Mouse (Mus musculus) embryo, embryonic 10.5 days (tissue): Measurements from ENCODE around the gene Klhl41.

Experiments used
- DNase-seq: peaks from one replicate; pipeline ENCODE4 v3.0.0-alpha.2; 2015; ENCODE audit warnings: low spot score

Klhl41 gene

DNA sequence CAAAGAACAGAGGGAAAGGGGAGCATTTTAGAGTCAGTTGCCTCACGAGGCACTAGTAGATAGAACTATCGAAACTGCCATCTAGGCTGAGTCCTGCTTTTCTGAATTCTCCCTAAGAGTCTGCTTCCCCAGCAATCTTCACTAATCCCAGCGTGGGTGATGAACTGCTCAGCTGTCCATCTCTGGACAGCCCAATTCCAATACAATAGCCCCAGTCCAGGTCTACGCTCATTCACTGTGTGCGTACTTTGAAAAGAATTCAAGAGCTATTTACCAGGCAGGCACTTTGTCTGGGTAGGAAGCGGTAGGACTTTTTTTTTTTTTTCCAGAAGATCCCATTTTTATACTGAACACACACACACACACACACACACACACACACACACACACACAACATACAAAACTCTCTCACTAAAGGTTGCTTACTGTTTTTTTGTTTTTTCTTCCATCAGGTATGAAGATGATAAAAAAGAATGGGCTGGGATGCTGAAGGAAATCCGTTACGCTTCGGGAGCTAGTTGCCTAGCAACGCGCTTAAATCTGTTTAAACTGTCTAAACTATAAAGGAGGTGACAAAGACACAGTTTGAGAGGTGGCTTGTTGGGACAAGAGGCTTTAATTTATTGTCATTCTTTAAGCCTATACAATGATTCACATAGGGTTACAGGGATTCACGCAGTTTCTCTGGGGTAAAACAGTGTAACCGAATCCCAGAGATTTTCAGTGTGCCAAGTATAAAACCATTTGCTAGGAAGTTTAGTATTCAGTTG lies 13.3 kb downstream of the Klhl41 start:
- DNase-seq = peak; percentile 76

- no peak for DNase-seq
These were observed 14.6 kb downstream of the Klhl41 start for GRCm38 (mm10) chr2:69684488-69684887.

GRCm38 (mm10) chr2:69690214-69690613 lies 20.3 kb downstream of the Klhl41 start:
- DNase-seq = no peak

DNA sequence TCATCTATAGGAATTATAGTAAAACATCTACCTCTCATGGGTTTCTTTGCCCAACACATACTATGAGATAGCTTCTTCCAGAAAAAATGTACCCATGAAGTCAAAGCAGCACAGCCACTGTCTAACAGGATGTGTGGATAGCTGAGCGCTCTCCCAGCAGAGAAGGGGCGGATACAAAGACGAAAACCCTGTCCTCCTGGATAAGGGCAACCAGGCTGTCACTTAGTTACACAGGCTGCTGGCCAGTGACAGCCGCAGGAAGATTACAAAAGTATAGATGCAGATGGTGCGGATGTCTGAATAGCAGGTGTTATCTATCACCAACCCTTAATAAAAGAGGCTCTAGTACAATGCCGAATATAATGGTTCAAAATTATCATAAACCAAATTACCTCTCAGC lies 20.9 kb downstream of the Klhl41 start:
- DNase-seq = no peak

- no peak for DNase-seq
These were observed 23.6 kb downstream of the Klhl41 start for GRCm38 (mm10) chr2:69693501-69693900.

DNA sequence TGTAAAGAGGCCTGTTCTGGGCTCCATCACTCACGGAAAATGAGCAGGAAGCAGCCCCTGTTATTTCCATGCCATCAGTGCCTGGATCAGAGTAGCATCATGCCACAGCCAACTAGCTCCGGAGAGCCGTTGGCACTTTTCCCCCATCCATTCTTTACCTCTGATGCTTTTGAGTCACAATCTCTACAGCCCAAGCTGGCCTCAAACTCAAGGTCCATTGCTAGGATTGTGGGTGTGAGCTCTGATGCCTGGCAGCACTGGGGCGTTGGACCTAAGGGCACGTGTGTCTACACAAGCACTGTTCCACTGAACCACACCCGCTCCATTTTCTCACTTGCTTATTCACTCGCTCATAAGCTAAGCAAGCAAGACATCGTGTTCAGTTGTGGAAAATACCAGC lies 30.5 kb downstream of the Klhl41 start:
- DNase-seq = no peak

GRCm38 (mm10) chr2:69712171-69712570 lies 42.3 kb downstream of the Klhl41 start:
- DNase-seq = no peak

DNA sequence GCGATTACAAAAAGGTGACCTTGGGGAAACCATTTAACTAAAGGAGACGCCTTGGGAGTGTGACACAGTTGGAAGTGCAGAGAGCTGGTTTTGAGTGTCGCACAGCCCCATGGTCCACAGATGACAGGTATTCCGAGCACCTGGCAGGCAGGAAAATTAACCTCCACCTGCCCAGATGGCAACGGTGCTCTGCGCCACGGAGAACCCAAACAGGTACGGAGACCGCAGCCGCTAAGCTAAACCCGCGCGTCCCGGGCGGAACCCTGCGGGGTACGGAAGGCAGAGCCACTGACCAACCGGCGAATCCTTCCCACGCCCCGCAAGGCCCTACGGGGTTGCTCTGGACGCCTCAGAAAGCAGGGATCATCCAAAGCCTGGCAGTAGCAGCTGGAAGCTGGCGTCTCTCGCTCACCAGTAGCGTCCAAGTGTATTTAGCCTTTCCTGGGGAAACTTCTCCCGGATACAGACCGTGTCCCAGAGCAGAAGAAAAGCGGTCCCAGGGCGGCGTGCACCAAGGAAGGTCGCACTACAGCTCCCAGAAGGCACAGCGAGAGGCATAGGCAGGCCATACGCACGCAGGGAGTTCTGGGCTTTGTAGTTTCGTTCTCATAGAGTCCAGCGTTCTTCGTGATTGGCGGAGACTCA lies 43.2 kb downstream of the Klhl41 start, which contains the start of gene Fastkd1:
Gene Fastkd1 (minus strand): TSS at position 536 of the 645 bp plus-strand sequence.
- peak; percentile 96 for DNase-seq

DNA sequence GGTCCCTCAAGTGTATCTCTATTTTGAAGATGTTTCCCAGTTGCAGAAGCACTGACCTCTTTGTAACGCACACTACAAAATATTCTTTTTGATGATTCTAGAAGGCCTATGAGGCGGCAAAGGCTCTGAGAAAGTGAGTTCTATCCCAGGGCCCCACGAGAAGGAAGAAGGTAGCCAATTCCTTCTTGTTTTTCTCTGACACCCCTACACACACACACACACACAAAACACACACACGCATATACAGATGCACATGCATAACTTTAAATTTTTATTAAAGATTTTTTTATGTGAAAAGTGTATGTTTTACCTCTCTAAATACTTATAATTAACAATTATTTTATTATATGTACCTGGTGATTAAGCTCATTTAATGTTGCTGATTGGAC lies 43.7 kb downstream of the Klhl41 start:
- DNase-seq = no peak

- DNase-seq = no peak
These were observed 44.2 kb downstream of the Klhl41 start for GRCm38 (mm10) chr2:69714126-69714525.

DNA sequence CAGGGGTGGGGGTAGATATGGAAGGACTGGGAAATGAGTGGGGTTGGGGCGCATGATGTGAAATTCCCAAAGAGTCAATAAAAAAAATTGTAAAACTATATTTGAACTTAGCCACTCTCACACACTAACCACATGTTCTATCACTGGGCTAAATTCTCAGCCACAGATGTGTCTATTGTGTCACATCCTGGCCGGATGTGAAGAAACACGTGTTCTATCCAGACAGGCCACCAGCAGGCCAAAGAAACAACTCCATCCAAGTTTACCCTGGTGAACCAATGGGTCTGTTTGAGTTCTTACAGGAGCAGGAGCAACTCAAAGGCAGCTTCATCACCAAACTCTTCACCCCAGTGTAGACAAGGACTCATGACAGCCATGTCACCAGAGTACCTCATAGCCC lies 46.6 kb downstream of the Klhl41 start:
- DNase-seq = no peak

GRCm38 (mm10) chr2:69719121-69719520 lies 49.2 kb downstream of the Klhl41 start:
- no peak for DNase-seq

GRCm38 (mm10) chr2:69722273-69722649 lies 52.3 kb downstream of the Klhl41 start, which contains the start of gene Ppig:
Gene Ppig (plus strand): TSS chr2:69722545.
- DNase-seq = no peak

DNA sequence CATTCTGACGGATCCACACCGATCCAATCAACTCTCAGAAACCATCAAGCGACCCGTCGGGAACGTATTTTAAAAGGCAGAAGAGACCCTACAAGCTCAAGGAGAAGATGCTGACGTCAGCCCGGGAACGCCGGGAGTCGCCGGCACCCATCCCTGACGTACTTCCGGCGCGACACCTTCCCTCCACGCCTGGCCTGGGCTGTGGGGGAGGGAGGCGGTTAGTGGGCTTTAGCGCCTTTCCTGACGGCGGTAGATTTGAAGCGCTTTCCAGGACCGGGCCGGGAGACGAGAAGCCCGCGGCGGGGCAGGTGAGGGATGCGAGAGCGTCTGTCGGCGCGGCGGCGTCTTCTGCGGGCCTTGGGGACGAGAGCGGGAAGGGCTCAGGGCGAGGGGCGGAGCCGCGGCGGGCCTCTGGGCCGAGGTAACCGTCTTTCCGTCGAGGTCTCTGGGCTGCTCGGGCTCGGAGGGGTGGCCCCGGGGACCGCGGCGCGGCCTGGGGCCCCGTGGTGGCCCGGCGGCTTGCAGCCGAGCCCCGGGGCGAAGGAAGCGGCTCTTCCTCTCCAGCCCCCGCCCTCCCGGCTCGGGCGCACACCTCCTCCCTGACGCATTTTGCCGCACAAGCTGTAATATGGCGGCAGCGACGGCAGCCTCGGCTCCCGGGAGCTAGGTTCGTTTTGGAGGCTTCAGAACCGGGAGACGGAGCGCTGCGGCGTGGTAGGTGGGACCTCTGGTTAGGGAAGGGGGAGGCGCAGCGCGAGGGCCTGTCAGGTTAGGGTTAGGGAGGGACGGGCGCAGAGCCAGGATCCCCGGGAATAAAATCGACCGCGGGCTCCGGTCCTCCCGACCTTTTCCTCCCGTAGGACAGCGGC lies 53.0 kb downstream of the Klhl41 start:
- peak; percentile 98 for DNase-seq

- DNase-seq = peak; percentile 39
These were observed 53.6 kb downstream of the Klhl41 start for GRCm38 (mm10) chr2:69723519-69723825.
